Mouse (Mus musculus): ENCODE data around the gene Tmem189. TPM values are rescaled to one million over a fixed set of nuclear protein-coding genes. Genes with fewer than 3 reads are reported as not detected.

Gene Tmem189
- polyA plus RNA-seq, 1 experiment from 2014 or later: 31.9 TPM

- 77% methylated on average over 7 of the region's 7 CpGs for WGBS
- H3K4me2 ChIP-seq (ENCODE audit: low read depth, low read length): no peak overlapping the region
- no peaks in the 10 kb centered on the region for H3K36me3 ChIP-seq (replicated peaks; ENCODE audit: control insufficient read depth, insufficient read depth, low read depth, low read length)
- ATAC-seq (replicated peaks; ENCODE audit: insufficient number of reproducible peaks, low FRiP score, low TSS enrichment, low read depth) (no peak), DNase-seq (ENCODE audit: low spot score) (no peak)
- no peak overlapping the region for H3K9ac ChIP-seq (replicated peaks; ENCODE audit: low read length)
- H3K27ac ChIP-seq (replicated peaks; ENCODE audit: low read depth, low read length): no peak overlapping the region
- no peaks in the 10 kb centered on the region for H3K27me3 ChIP-seq (ENCODE audit: control insufficient read depth, insufficient read depth, low read length)
- no peaks in the 10 kb centered on the region for H3K4me1 ChIP-seq (ENCODE audit: control insufficient read depth, insufficient read depth, low read length)
- H3K4me3 ChIP-seq (ENCODE audit: low read depth, low read length): no peak overlapping the region
- no peaks in the 10 kb centered on the region for H3K9me3 ChIP-seq (replicated peaks; ENCODE audit: control insufficient read depth, low read length)
Measured at GRCm38 (mm10) chr2:167696143-167696542, 6.5 kb upstream of the Tmem189 start.

GRCm38 (mm10) chr2:167695491-167695890 lies 5.9 kb upstream of the Tmem189 start:
- H3K27ac ChIP-seq (replicated peaks; ENCODE audit: low read depth, low read length): no peak overlapping the region
- H3K9ac ChIP-seq (replicated peaks; ENCODE audit: low read length): no peak overlapping the region
- peaks cover 4% of the 10 kb centered on the region for H3K27me3 ChIP-seq (ENCODE audit: control insufficient read depth, insufficient read depth, low read length)
- H3K4me1 ChIP-seq (ENCODE audit: control insufficient read depth, insufficient read depth, low read length): no peaks in the 10 kb centered on the region
- no peak overlapping the region for H3K4me3 ChIP-seq (ENCODE audit: low read depth, low read length)
- no peak overlapping the region for H3K4me2 ChIP-seq (ENCODE audit: low read depth, low read length)
- H3K9me3 ChIP-seq (replicated peaks; ENCODE audit: control insufficient read depth, low read length): no peaks in the 10 kb centered on the region
- ATAC-seq (replicated peaks; ENCODE audit: insufficient number of reproducible peaks, low FRiP score, low TSS enrichment, low read depth): no peak
- no peaks in the 10 kb centered on the region for H3K36me3 ChIP-seq (replicated peaks; ENCODE audit: control insufficient read depth, insufficient read depth, low read depth, low read length)
- no peak for DNase-seq (ENCODE audit: low spot score)
- 77% methylated on average over 14 of the region's 14 CpGs for WGBS

- no peak overlapping the region for H3K9ac ChIP-seq (replicated peaks; ENCODE audit: low read length)
- WGBS: 92% methylated on average over 7 of the region's 7 CpGs
Measured at GRCm38 (mm10) chr2:167694963-167695362, 5.3 kb upstream of the Tmem189 start.

GRCm38 (mm10) chr2:167694244-167694643 lies 4.6 kb upstream of the Tmem189 start:
- Histone ChIP-seq H3K9ac (replicated peaks; ENCODE audit: low read length) (no peak overlapping the region), H3K9me3 (replicated peaks; ENCODE audit: control insufficient read depth, low read length) (no peaks in the 10 kb centered on the region), H3K4me2 (ENCODE audit: low read depth, low read length) (no peak overlapping the region), H3K27ac (replicated peaks; ENCODE audit: low read depth, low read length) (no peak overlapping the region), H3K36me3 (replicated peaks; ENCODE audit: control insufficient read depth, insufficient read depth, low read depth, low read length) (no peaks in the 10 kb centered on the region), H3K27me3 (ENCODE audit: control insufficient read depth, insufficient read depth, low read length) (peaks cover 14% of the 10 kb centered on the region), H3K4me3 (ENCODE audit: low read depth, low read length) (no peak overlapping the region), H3K4me1 (ENCODE audit: control insufficient read depth, insufficient read depth, low read length) (no peaks in the 10 kb centered on the region)
- DNase-seq (ENCODE audit: low spot score) (no peak), ATAC-seq (replicated peaks; ENCODE audit: insufficient number of reproducible peaks, low FRiP score, low TSS enrichment, low read depth) (no peak)
- WGBS: 40% methylated on average over 1 of the region's 1 CpGs

More at GRCm38 (mm10) chr2:167694963-167695362, 5.3 kb upstream of the Tmem189 start:
- no peak for DNase-seq (ENCODE audit: low spot score)
- Histone ChIP-seq H3K27me3 (ENCODE audit: control insufficient read depth, insufficient read depth, low read length) (peaks cover 7% of the 10 kb centered on the region), H3K4me2 (ENCODE audit: low read depth, low read length) (no peak overlapping the region), H3K4me1 (ENCODE audit: control insufficient read depth, insufficient read depth, low read length) (no peaks in the 10 kb centered on the region), H3K4me3 (ENCODE audit: low read depth, low read length) (no peak overlapping the region), H3K36me3 (replicated peaks; ENCODE audit: control insufficient read depth, insufficient read depth, low read depth, low read length) (no peaks in the 10 kb centered on the region), H3K9me3 (replicated peaks; ENCODE audit: control insufficient read depth, low read length) (no peaks in the 10 kb centered on the region), H3K27ac (replicated peaks; ENCODE audit: low read depth, low read length) (no peak overlapping the region)
- ATAC-seq (replicated peaks; ENCODE audit: insufficient number of reproducible peaks, low FRiP score, low TSS enrichment, low read depth): no peak

- H3K9ac ChIP-seq (replicated peaks; ENCODE audit: low read length): no peak overlapping the region
- H3K27me3 ChIP-seq (ENCODE audit: control insufficient read depth, insufficient read depth, low read length): peaks cover 15% of the 10 kb centered on the region
- ATAC-seq (replicated peaks; ENCODE audit: insufficient number of reproducible peaks, low FRiP score, low TSS enrichment, low read depth) (no peak), DNase-seq (ENCODE audit: low spot score) (no peak)
- no peaks in the 10 kb centered on the region for H3K36me3 ChIP-seq (replicated peaks; ENCODE audit: control insufficient read depth, insufficient read depth, low read depth, low read length)
- no peak overlapping the region for H3K4me3 ChIP-seq (ENCODE audit: low read depth, low read length)
- no peak overlapping the region for H3K27ac ChIP-seq (replicated peaks; ENCODE audit: low read depth, low read length)
- no peaks in the 10 kb centered on the region for H3K4me1 ChIP-seq (ENCODE audit: control insufficient read depth, insufficient read depth, low read length)
- no peak overlapping the region for H3K4me2 ChIP-seq (ENCODE audit: low read depth, low read length)
- H3K9me3 ChIP-seq (replicated peaks; ENCODE audit: control insufficient read depth, low read length): no peaks in the 10 kb centered on the region
- WGBS: 80% methylated on average over 2 of the region's 2 CpGs
Measured at GRCm38 (mm10) chr2:167693540-167693939, 3.9 kb upstream of the Tmem189 start.

GRCm38 (mm10) chr2:167692831-167693230 lies 3.2 kb upstream of the Tmem189 start:
- no peak overlapping the region for H3K9ac ChIP-seq (replicated peaks; ENCODE audit: low read length)
- H3K9me3 ChIP-seq (replicated peaks; ENCODE audit: control insufficient read depth, low read length): no peaks in the 10 kb centered on the region
- DNase-seq (ENCODE audit: low spot score): no peak
- H3K27me3 ChIP-seq (ENCODE audit: control insufficient read depth, insufficient read depth, low read length): peaks cover 15% of the 10 kb centered on the region
- no peak overlapping the region for H3K4me3 ChIP-seq (ENCODE audit: low read depth, low read length)
- no peak for ATAC-seq (replicated peaks; ENCODE audit: insufficient number of reproducible peaks, low FRiP score, low TSS enrichment, low read depth)
- whole genome bisulfite sequencing: 64% methylated on average over 3 of the region's 3 CpGs
- H3K4me2 ChIP-seq (ENCODE audit: low read depth, low read length): no peak overlapping the region
- no peaks in the 10 kb centered on the region for H3K36me3 ChIP-seq (replicated peaks; ENCODE audit: control insufficient read depth, insufficient read depth, low read depth, low read length)
- no peak overlapping the region for H3K27ac ChIP-seq (replicated peaks; ENCODE audit: low read depth, low read length)
- no peaks in the 10 kb centered on the region; the same call in 1 of the 2 replicates for H3K4me1 ChIP-seq (ENCODE audit: control insufficient read depth, insufficient read depth, low read length)

GRCm38 (mm10) chr2:167691871-167692661 lies 2.4 kb upstream of the Tmem189 start:
- ATAC-seq (replicated peaks; ENCODE audit: insufficient number of reproducible peaks, low FRiP score, low TSS enrichment, low read depth): no peak
- Histone ChIP-seq H3K4me2 (ENCODE audit: low read depth, low read length) (no peak overlapping the region), H3K36me3 (replicated peaks; ENCODE audit: control insufficient read depth, insufficient read depth, low read depth, low read length) (no peaks in the 10 kb centered on the region), H3K27ac (replicated peaks; ENCODE audit: low read depth, low read length) (no peak overlapping the region), H3K27me3 (ENCODE audit: control insufficient read depth, insufficient read depth, low read length) (peaks cover 15% of the 10 kb centered on the region), H3K9ac (replicated peaks; ENCODE audit: low read length) (no peak overlapping the region), H3K4me1 (ENCODE audit: control insufficient read depth, insufficient read depth, low read length) (no peaks in the 10 kb centered on the region; the same call in 1 of the 2 replicates), H3K9me3 (replicated peaks; ENCODE audit: control insufficient read depth, low read length) (no peaks in the 10 kb centered on the region), H3K4me3 (ENCODE audit: low read depth, low read length) (no peak overlapping the region)
- WGBS: 91% methylated on average over 14 of the region's 14 CpGs
- DNase-seq (ENCODE audit: low spot score): no peak

- Histone ChIP-seq H3K27ac (replicated peaks; ENCODE audit: low read depth, low read length) (no peak overlapping the region), H3K27me3 (ENCODE audit: control insufficient read depth, insufficient read depth, low read length) (peaks cover 15% of the 10 kb centered on the region), H3K4me3 (ENCODE audit: low read depth, low read length) (no peak overlapping the region), H3K4me2 (ENCODE audit: low read depth, low read length) (no peak overlapping the region), H3K36me3 (replicated peaks; ENCODE audit: control insufficient read depth, insufficient read depth, low read depth, low read length) (no peaks in the 10 kb centered on the region), H3K9ac (replicated peaks; ENCODE audit: low read length) (no peak overlapping the region), H3K4me1 (ENCODE audit: control insufficient read depth, insufficient read depth, low read length) (no peaks in the 10 kb centered on the region; the same call in 1 of the 2 replicates), H3K9me3 (replicated peaks; ENCODE audit: control insufficient read depth, low read length) (no peaks in the 10 kb centered on the region)
- 87% methylated on average over 6 of the region's 6 CpGs for WGBS
- ATAC-seq (replicated peaks; ENCODE audit: insufficient number of reproducible peaks, low FRiP score, low TSS enrichment, low read depth) (no peak), DNase-seq (ENCODE audit: low spot score) (no peak)
Measured at GRCm38 (mm10) chr2:167691410-167691809, 1.8 kb upstream of the Tmem189 start.

All from embryonic facial prominence, embryonic 11.5 days (tissue).